Mouse (Mus musculus) urinary bladder, postnatal 10 days (tissue): ENCODE results near the gene Ccdc34.
"Not testable (repeated sequence)": the region's sequence is repeated elsewhere in the genome, so short reads cannot be mapped to it uniquely, and the experiment has no call there.

Source experiments
- DNase-seq: peaks from one replicate; pipeline ENCODE4 v3.0.0; 2022; ENCODE audit warnings: low spot score

Gene Ccdc34

DNA sequence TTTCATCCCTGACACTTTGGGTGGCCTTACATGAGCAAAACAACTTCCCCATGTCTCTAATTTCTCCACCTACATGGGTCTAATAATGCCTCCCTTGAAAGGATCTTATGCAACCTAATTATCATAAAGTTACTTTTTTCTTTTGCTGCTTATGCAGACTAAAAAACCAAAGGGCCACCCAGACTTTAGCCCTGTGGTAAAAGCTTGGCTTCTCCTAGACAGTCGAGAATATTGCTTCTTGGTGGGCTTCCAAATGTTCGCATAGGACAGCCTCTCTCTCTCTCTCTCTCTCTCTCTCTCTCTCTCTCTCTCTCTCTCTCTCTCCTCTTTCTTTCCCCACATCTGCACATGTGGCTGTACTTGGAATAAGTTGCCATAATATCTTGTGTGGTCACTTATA, 60.0 kb downstream of the Ccdc34 start:
- no peak for DNase-seq

DNA sequence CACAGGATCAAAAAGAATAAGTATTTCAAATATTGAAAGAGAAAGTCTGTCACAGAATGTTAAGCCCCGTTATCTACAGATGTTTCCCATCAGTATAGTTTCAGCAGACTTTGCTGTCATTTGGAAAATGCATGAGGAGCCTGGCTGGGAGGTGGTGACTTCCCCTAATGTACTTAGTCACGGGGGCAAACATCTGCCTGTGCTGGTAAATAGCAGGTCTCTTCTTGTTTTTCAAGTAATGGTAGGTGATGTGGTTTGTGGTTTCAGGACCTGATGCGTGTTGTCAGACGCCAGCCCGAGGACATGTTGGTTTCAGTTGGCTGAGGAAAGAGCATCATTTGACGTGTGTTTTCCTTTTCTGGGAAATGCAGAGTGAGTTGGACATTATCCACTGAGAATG, 62.9 kb downstream of the Ccdc34 start:
- DNase-seq: no peak

DNA sequence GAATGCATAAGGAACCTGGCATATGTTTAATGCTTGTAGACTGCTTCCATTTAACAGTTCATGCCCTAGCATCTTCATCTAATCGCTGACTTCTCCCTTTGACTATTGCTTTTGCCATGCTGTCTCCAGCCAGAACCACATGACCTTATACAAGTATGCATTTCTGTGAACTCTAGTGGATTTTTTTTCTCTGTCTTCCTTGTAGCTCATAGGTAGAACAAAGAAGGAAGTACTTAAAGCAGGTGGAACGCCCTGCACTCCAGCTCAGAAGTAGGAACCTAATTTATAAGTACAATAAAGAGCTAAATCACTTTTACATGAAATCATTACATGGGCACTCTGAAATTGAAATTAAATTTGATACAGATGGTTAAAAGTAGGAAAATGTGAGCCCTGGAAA, 65.4 kb downstream of the Ccdc34 start:
- DNase-seq: no peak

DNA sequence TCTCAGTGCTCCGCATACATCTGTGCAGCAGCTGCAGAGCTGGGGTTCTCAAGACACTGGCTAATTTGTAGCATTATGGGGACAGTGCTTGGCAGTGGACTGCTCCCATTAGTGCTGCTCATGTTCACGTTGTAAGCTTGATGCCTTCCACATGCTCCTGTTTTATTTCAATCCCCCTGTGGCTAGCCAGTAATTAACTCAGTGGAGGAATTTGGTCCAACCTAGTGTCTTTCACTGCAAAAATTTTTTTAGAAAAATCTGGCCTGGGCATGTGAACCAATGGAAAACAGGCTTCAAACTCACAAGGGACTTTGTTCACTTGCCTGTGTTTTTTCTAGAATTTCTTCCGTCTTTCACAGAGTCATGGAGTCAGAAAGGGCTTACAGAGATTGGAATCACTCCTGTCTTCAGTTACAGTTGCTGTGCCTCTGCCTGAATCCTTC, 68.1 kb downstream of the Ccdc34 start:
- no peak for DNase-seq

DNA sequence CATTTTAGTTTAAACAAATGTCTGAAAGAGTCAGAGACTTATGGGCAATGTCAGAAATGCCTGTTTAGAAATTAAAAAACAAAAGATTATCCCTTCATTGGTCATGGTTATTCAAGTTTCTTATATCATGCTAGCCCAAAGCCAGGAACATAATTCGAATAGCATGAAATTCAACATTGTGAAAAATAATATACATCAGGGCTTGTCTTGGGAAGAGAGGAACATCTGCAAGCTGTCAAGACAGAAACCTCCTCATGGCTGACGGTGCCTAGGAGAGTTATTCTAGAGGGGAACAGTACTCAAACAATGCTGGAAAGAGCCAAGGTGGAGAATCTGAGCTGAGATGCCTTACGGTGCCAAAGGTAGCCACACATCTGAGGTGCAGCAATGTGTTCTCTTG, 96.5 kb downstream of the Ccdc34 start:
- no peak for DNase-seq

DNA sequence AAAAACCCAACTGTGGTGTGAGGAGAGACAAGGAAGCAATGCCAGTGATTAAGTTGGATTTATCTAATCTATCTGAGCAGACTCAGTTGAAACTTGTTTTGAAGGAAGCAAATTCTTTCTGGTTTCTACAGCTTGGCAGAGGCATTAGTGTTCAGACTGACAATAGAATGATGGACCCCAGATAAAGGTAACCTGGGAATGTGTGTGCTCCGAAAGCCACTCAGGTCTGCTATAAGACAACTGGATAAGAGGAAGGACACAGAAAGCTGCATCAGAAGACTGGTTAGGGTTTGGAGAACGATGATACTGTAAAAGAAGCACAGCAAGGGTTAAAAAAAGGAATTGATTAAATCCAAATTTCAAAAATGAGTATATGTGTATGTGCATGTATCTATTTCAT, 111.8 kb downstream of the Ccdc34 start:
- DNase-seq: no peak

DNA sequence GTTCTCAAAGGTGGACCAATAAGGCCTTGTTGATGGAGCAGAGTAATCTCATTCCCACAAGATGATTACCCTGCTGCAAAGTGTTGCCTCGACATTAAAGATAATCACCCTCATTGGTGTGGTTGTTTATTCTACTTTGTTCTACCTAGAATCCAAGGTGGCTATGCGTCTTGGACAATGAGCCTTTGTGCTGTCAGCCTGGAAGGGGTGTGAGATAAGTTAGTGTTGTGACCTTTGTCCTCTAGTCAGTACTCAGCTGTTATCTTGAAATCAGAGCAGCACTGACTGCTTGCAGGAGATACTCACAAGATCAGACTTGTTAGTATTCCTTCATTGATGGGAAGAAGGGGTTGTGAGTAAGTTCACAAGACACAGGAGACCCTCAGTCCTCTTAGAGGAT, 114.0 kb downstream of the Ccdc34 start:
- DNase-seq: no peak

DNA sequence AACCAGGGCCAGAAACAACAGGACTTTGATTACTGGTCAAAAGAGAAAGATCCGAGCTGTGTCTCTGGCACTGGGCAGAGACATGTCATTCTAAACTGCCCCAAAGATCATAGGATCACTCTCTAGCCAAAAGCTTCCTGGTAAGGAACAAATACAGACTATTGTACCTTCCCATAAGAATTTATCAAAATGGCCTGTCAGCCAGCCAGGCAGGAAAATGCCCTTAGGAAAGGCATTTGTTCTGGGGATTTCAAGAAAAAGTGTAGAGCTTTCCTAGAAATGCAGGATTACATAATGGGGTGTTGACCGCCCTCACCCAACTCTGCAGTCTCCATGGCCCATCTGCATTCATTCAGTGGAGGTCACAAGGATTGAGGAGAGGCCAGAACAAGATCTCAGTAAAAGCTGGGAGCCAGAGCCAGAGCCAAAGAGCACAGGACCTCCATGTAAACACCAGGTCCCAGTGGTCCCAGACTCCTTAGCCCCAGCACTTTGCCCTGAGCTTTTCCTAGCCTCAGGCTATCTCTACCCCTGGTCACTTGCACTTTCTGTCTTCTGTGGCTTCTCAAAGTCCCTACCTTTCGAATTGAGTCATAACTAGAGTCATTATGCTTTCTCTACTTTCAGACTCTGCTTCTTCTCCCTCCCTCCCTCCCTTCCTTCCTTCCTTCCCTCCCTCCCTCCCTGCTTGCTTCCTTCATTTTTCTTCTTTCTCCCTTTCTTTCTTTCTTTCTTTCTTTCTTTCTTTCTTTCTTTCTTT, 115.9 kb downstream of the Ccdc34 start:
- no peak for DNase-seq

DNA sequence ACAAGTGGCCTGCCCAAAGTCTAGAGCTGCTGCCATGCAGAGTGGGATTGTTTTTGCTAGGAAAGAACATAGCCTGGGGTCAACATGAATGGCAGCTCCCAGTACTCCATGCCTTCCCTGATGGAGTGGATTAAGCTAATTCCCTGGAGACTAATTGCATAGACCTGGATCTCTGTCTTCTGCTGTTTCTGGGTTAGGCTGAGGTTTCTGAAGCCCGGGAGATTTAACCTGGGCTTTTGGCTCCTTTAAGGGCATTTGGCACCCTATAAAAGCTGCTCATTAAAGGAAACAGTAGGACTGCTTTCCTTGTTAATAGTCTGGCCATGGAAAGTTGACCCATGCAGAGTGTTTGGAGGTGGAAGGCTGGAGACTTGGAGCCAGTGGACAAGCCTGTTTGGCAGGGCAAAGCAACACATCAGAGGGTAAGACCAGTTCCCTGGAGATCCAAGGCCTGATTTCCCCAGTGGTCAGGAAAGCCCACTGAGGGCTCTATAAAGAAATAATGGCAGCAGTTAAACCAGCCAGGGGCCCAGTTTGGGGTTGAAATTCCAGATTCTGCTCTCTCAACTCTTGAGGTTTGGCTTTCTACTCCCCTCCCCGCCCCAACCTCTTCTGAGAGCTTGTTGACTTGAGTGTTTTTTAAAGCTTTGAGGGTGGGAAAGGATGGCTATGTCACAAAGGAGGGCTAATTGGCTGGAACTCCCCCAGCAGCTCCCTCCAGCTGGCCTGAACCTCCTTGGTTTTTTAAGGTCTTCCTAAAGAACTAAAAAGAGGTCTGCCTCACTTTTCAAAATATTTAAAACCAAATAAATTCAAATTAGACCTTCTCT, 117.4 kb downstream of the Ccdc34 start:
- no peak for DNase-seq

DNA sequence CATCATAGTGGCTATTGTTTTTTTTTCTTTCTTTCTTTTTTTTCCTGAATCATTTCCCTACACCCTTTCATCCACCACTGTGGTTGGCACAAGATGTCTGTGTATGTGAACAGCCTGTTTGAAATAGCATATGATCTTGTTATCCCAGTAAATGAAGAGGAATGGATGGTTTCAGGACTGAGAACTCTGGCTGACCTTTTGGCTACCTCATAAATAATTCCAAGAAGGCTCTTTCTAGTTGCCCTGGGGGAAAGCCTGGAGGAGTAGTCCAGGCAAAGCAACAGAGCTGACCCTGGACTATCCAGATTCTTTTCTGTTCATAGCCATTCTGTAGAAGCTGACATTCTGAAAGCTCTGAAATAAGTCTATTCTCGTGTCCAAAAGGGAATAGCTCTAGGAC, 119.7 kb downstream of the Ccdc34 start:
- DNase-seq: no peak

DNA sequence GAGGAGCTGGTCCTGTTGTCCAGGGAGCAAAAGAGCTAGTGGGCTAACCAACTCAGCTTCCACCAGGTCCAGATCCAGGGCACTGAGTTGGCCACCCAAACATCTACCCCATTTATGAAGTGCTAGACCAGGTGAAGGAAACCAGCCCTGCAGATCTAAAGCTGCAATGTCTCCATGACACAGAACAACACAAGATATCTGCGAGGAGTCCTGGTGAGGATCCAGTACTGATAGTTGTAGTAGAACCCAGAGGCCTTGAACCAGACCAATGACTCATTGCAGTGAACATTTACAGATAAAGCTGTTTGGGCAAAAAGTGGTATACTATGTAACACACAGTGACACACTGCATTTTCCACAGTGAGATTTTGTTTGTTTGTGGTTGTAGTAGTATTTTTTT, 120.5 kb downstream of the Ccdc34 start:
- DNase-seq: no peak

DNA sequence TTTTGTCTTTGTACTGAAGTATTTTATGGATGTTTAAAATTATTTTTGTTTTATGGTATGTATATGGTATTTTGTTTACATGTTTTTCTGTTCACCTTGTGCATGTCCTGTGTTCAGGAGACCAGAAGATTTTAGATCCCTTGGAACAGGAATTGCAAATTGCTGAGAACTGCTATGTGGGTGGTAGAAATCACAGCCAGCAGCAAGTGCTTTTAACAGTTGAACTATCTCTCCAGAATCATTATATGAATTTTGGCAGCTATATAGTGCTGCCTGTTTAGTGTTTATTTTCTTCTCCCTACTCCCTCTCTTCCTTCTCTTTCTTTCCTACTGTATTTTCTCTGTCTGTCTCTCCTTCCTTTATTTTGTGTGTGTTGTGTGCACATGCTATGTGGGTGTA, 130.4 kb downstream of the Ccdc34 start:
- DNase-seq: not testable (repeated sequence)

DNA sequence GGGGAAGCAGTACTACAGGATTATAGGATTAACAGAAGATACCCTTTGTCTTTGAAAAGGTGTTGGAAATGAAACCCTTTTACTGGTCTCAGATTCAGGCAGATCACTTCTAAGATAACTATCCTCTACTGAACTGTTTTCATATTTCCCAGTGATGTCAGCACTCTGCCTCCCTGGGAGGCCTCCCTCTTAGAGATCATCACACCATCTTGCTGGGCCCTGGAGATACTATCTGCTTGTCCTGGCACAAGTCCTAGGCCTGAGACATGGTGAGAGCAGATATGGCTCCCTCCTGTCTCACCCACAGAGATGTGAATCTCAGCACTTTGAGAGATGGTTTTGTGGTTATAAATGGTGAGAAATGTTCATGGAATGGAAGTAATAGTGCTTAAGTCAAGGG, 131.6 kb downstream of the Ccdc34 start:
- no peak for DNase-seq

DNA sequence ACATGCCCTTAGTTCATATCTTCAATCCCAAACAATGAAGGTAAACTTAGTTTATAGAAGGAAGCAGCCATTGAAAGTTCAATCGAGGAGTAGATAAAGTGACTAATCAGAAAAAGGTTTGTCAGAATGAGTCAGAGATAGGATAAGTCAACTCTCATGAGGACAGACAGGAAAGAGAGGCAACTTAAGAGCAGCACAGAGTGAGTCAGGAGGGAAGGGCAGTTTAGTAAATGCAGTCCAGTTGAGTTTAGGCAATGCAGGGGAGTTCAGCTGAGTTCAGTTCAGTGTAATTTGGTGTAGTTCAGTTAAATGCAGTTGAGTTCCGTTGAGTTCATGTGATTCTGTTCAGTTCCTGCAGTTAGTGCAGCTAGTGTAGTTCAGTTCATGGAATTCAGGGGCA, 138.7 kb downstream of the Ccdc34 start:
- DNase-seq: no peak

DNA sequence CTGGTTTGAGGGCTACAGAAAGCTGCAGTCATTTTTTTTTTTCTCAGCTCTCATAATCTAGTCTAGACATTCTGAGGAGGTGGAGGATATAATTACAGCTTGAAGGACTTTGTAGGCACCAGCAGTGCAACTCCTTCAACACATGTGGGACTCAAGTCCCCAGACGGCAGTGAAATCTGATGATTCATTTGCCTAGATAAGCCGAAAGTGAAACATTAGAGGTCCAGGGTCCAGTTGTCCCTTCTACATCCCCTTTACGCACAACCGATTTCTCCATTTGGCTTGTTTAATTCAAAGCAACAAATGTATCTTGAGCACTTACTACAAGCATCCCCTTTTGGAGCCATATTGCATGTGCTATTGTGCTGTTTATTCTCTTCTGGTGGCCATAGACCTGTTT, 147.4 kb downstream of the Ccdc34 start:
- DNase-seq: no peak

DNA sequence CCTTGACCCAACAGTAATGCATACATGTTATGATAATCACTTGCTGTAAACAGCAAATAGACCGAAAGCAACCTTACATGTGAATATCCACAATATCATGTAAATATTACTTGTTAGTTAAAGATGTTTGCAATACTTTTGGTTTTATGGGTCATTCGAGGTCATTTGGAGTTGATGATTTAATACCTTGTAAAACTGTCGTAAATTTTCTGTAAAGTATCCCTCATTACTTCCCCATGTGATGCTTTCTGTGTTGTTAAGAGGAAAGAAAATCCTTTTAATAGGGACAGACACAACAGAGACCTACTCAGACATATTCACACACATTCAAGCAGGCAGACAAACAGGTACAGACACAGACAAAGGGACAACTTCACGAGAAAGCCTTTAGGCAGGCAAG, 150.1 kb downstream of the Ccdc34 start:
- no peak for DNase-seq

DNA sequence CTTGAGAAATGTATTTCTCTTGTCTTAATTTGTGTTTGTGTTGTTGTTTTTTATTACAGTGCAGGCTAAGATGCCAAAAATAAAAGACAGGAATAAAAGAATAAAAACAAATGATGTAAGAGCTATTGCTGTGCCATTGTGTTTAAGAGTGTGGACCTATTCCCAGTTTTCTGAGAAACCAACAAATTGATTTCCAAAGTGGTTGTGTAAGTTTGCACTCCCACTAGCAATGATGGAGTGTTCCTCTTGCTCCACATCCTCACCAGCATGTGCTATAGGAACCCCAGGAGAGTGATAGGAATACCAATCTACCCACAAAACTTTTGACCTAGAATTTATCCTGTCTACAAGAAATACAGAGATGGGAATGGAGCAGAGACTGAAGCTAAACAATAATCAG, 150.7 kb downstream of the Ccdc34 start:
- no peak for DNase-seq

DNA sequence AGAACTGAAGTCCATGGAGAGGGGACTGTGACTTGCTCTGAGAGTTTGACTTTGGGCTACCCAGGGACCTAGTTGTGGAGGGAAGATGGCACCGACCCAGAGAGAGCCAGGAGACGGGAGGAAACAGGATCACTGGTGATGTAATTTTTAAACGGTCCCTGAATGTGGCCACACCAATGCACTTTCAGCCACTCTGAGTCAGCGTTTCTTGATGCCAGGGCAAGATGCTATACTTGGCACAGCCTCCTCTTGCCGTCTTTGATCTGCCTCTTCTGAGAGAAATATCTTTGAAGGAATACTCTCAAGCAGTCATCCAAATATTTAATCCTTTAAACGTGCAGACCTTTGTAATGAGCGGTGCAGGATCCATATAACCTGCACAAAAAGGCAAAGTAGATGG, 154.8 kb downstream of the Ccdc34 start:
- no peak for DNase-seq

DNA sequence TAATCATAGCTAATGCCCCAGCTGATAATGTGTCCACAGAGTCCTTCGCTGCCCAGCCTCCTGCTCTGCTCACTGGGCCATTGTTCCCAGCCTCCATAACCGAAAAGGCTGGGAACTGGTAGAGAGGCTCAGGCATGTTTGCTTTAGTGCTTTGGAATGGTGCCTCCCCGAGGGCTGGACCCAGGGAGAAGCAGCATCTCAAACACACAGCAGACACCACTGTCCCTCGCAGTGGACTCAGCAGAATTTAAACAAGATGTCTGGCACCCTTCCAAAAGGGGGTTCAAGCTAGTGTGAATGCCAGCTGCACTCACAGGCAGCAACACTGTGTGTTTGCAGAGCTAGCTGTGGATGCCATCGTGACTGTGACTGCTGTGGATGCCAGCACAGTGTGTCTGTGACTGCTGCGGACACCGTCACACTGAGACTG, 156.2 kb downstream of the Ccdc34 start:
- DNase-seq: no peak

DNA sequence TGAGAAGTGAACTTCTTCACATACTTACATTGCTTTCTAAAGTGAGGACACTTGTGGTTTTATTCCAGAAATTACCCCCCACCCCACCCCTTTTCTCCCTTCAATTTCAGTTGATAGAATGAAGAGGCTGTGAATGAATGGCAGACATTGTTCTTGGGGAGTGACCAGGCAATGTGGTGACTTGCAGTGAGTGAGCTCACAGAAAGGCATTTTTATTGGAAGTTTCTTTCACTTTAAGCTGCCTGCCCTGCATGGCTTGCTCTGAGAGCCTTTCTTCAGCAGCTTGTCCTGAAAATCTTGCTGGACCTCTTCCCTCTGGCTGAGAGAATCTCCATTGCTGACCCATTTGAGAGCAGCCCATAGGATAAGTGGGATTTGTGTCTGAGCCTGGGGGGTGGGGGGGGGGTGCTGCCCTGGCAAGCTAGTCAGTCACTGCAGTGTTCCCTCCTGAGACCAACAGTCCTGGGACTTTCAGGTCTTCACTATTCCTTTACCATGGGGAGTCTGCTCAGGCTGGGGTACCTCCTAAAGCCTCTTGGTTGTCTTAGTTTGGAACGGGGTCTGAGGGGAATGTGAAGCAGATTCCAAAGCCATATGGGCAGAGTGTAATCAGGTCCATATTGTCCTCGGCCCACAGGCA, 159.3 kb downstream of the Ccdc34 start:
- DNase-seq: no peak

DNA sequence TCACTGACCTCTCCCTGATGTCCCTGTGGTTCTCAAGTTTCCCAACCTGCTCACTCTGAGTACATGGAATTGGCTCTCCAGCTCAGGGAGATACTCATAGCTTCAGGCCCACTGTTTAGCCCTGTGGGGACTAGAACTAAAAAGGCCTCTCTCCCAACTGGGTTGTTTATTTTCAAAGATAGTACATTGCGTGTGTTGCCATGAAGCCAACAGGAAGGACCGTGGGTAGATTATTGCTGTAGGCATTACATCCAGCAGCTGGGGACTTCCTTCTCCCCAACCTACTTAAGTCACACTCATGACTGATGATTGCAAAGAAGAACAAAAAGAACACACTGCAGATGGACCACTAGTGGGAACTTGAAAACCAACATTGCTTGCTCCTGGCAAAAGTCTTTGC, 159.8 kb downstream of the Ccdc34 start:
- DNase-seq: no peak

DNA sequence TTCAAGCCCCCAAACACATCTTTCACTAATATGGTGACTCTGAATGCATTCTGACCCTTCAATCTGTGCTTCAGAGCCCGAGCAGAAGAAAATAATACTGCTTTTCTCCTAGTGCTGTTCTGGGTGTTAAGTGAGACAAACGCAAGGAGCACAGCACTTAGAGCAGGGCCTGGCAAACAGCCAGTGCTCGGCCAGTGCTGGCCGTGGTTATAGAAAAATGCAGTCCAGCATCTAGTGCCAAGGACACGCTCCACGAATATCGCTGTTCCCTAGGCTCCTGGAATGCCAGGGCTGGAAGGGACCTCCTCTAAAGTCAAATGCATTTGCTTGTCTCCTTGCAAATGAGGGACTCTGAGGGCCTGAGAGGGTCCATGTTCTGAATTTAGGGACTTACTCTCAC, 160.3 kb downstream of the Ccdc34 start:
- no peak for DNase-seq

DNA sequence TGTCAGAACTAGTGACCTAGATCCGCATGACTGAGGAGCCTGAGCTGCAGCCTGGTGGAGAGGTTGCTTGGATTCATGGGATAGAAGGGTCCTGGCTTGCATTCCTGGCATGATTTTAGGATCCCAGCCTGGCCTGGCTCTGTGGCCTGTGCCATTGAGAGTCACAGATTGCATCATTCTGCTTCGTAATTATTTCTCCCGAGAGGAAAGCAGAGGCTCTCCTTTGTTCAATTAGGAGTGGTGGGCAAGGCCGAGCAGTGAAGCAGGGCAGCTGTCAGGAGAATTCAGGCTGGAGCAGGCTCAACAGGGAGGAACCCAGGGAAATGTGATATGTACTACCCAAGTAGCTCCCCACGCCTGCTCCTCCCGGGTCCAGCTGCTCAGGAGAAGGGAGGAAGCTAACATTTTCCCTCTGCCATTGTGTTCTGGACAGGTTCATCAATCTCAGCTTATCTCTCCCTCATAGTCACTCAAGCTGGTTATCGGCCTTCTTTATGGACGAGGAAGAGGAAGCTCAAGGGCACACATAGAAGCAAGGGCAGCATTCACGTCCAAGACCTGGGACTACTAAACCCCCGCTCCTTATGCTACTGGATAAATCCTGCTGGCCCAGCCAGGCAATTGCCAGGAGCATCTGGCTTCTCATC, 162.2 kb downstream of the Ccdc34 start:
- no peak for DNase-seq
